Mouse (Mus musculus): ENCODE results near the gene Pdlim4. TPM values are rescaled to one million over a fixed set of nuclear protein-coding genes. Genes with fewer than 3 reads are reported as not detected.

Gene Pdlim4
- polyA plus RNA-seq, 1 experiment from 2014 or later: 30.9 TPM

- ATAC-seq (ENCODE audit: low FRiP score): no peak
- 0 out of 2 replicates have a peak overlapping the region, but pooled peaks have one; percentile 88 for H3K4me2 ChIP-seq
- no peaks in the 10 kb centered on the region for H3K9me3 ChIP-seq
- H3K9ac ChIP-seq: no peak overlapping the region
- H3K4me1 ChIP-seq (replicated peaks): peaks cover 45% of the 10 kb centered on the region
- H3K27ac ChIP-seq: no peak overlapping the region
- peaks cover 35% of the 10 kb centered on the region for H3K27me3 ChIP-seq
- no peaks in the 10 kb centered on the region for H3K36me3 ChIP-seq
- H3K4me3 ChIP-seq: no peak overlapping the region
- 70% methylated on average over 5 of the region's 5 CpGs for WGBS
Observed at GRCm38 (mm10) chr11:54066400-54066799, 2.4 kb downstream of the Pdlim4 start.

DNA sequence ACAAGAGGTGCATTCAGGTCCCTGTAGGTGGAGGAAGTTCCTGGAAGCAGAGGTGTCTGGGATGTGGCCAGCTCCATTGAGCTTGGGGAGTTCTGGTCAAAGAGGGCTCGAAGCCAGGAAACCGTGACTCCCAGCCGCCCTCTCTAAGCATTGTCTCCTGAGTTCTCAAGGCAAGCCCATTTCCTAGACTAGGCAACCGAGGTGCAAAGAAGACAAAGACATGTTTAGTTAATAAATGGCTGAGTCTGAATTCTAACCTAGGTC is 3.0 kb downstream of the Pdlim4 start:
- Histone ChIP-seq H3K9ac (no peak overlapping the region), H3K4me1 (replicated peaks) (peaks cover 47% of the 10 kb centered on the region), H3K9me3 (no peaks in the 10 kb centered on the region), H3K27ac (no peak overlapping the region), H3K4me3 (no peak overlapping the region), H3K4me2 (no peak overlapping the region), H3K36me3 (no peaks in the 10 kb centered on the region), H3K27me3 (peaks cover 35% of the 10 kb centered on the region)
- WGBS: 87% methylated on average over 4 of the region's 4 CpGs
- no peak for ATAC-seq (ENCODE audit: low FRiP score)

DNA sequence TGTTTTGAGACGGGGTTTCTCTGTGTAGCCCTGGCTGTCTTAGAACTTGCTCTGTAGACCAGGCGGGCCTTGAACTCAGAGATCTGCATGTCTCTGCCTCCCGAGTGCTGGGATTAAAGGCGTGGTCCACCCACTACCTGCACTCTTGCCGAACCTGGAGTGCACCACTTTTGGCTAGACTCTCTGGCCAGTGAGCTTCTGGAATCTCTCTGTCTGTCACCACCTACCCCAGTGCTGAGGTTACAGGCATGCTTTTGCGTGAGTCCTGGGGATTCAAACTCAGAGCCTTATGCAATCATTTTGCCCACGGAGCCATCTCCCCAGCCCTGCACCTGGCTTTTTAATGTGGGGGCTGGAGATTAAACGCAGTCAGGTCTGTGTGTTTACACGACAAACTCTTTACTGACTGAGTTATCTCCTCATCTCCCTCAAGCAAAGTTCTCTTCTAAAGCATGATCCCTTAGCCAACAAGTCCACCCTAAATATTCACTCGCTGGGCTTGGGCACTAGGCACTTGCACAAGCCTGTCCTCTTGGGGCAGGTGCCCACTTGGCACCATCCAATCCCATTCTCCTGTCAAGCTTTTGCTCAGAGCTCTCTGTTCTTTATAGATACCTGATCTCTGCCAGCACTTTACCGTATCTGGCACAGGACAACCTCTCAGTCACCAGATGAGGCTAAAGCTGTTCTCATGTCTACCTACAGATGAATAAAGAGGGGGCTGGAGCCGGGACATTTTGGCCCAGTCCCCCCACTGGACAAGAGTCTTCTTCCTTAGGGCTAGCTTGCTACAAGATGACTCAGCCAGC is 3.5 kb downstream of the Pdlim4 start:
- Histone ChIP-seq H3K27ac (no peak overlapping the region), H3K9me3 (no peaks in the 10 kb centered on the region), H3K27me3 (peaks cover 33% of the 10 kb centered on the region), H3K4me2 (no peak overlapping the region), H3K36me3 (no peaks in the 10 kb centered on the region), H3K4me3 (no peak overlapping the region), H3K4me1 (replicated peaks) (peaks cover 51% of the 10 kb centered on the region), H3K9ac (no peak overlapping the region)
- WGBS: 94% methylated on average over 12 of the region's 12 CpGs
- ATAC-seq (ENCODE audit: low FRiP score): no peak

- no peak for ATAC-seq (ENCODE audit: low FRiP score)
- Histone ChIP-seq H3K9me3 (no peaks in the 10 kb centered on the region), H3K36me3 (no peaks in the 10 kb centered on the region), H3K4me3 (no peak overlapping the region), H3K9ac (no peak overlapping the region), H3K27me3 (peaks cover 27% of the 10 kb centered on the region), H3K27ac (no peak overlapping the region), H3K4me1 (replicated peaks) (peaks cover 59% of the 10 kb centered on the region), H3K4me2 (no peak overlapping the region)
- WGBS: 82% methylated on average over 3 of the region's 3 CpGs
Observed at GRCm38 (mm10) chr11:54064412-54064978, 4.3 kb downstream of the Pdlim4 start.

GRCm38 (mm10) chr11:54063472-54063775 is 5.4 kb downstream of the Pdlim4 start:
- Histone ChIP-seq H3K27ac (no peak overlapping the region), H3K4me3 (no peak overlapping the region), H3K9ac (no peak overlapping the region), H3K4me2 (no peak overlapping the region), H3K36me3 (no peaks in the 10 kb centered on the region), H3K27me3 (peaks cover 19% of the 10 kb centered on the region), H3K4me1 (replicated peaks) (peaks cover 62% of the 10 kb centered on the region), H3K9me3 (no peaks in the 10 kb centered on the region)
- 89% methylated on average over 10 of the region's 10 CpGs for WGBS
- no peak for ATAC-seq (ENCODE audit: low FRiP score)

- peak overlapping the region; percentile 55 for H3K27ac ChIP-seq
- 86% methylated on average over 9 of the region's 9 CpGs for WGBS
- no peak overlapping the region for H3K4me3 ChIP-seq
- H3K9ac ChIP-seq: no peak overlapping the region
- H3K27me3 ChIP-seq: peaks cover 14% of the 10 kb centered on the region
- H3K36me3 ChIP-seq: no peaks in the 10 kb centered on the region
- H3K9me3 ChIP-seq: no peaks in the 10 kb centered on the region
- no peak overlapping the region for H3K4me2 ChIP-seq
- no peak for ATAC-seq (ENCODE audit: low FRiP score)
- peaks cover 65% of the 10 kb centered on the region for H3K4me1 ChIP-seq (replicated peaks)
Observed at GRCm38 (mm10) chr11:54062753-54063471, 5.9 kb downstream of the Pdlim4 start.

GRCm38 (mm10) chr11:54062086-54062752 is 6.6 kb downstream of the Pdlim4 start:
- Histone ChIP-seq H3K4me1 (replicated peaks) (peaks cover 67% of the 10 kb centered on the region), H3K27me3 (peaks cover 7% of the 10 kb centered on the region; the same call in 1 of the 2 replicates), H3K4me3 (no peak overlapping the region), H3K4me2 (no peak overlapping the region), H3K27ac (peak overlapping the region; percentile 55), H3K36me3 (no peaks in the 10 kb centered on the region), H3K9me3 (no peaks in the 10 kb centered on the region), H3K9ac (no peak overlapping the region)
- ATAC-seq (ENCODE audit: low FRiP score): no peak
- 69% methylated on average over 12 of the region's 12 CpGs for WGBS

- no peaks in the 10 kb centered on the region for H3K36me3 ChIP-seq
- H3K9me3 ChIP-seq: no peaks in the 10 kb centered on the region
- no peak overlapping the region for H3K4me3 ChIP-seq
- no peaks in the 10 kb centered on the region for H3K27me3 ChIP-seq
- 0 out of 2 replicates have a peak overlapping the region, but pooled peaks have one; percentile 2 for H3K9ac ChIP-seq
- WGBS: 39% methylated on average over 9 of the region's 9 CpGs
- no peak overlapping the region for H3K4me2 ChIP-seq
- peaks cover 67% of the 10 kb centered on the region for H3K4me1 ChIP-seq (replicated peaks)
- peak overlapping the region; percentile 55; the same call in 1 of the 2 replicates for H3K27ac ChIP-seq
- no peak for ATAC-seq (ENCODE audit: low FRiP score)
Observed at GRCm38 (mm10) chr11:54060316-54060715, 8.5 kb downstream of the Pdlim4 start.

DNA sequence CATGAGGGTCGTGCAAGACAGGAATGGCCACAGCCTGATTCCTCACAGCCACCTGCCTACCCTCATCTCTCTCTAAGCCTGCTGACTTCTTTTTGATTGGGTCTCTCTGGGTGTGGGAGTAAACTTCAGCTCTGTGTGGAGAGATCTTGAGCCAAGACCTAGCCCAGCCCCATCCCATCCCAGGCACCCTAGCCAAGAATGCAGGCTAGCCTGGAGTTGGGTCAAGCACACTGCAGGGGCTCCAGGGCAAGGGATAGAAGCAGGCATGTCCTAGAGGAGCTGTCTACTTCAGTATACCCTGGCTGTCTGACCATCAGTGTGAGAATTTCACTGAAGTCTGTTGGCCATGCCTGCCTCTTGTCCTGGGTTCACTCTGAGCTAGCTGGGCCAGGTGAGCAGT is 9.3 kb downstream of the Pdlim4 start:
- peaks cover 67% of the 10 kb centered on the region for H3K4me1 ChIP-seq (replicated peaks)
- no peak for ATAC-seq (ENCODE audit: low FRiP score)
- H3K4me2 ChIP-seq: no peak overlapping the region
- no peak overlapping the region for H3K4me3 ChIP-seq
- H3K36me3 ChIP-seq: no peaks in the 10 kb centered on the region
- H3K27ac ChIP-seq: peak overlapping the region; percentile 77; the same call in 1 of the 2 replicates
- H3K9ac ChIP-seq: 0 out of 2 replicates have a peak overlapping the region, but pooled peaks have one; percentile 2
- H3K27me3 ChIP-seq: no peaks in the 10 kb centered on the region
- WGBS: 69% methylated on average over 1 of the region's 1 CpGs
- no peaks in the 10 kb centered on the region for H3K9me3 ChIP-seq

DNA sequence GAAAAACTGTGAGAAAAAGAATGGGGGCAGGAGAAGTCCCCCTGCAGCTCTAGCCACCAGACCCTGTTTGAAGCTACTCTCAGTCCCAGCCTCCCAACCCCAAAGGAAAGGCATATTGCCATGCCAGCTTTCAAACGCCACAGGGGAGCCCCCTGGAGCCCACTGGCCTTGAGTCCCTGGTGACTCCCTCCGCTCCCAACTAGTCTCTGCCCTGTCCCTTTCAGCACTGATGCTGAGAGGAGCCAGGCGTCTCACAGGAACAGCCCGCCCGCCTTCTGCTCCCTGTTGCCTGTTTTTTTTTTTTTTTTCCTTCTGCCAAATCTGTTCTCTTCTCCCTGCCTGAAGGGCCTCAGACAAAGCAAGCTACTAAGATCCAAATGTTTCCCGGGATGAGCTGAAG is 10.2 kb downstream of the Pdlim4 start:
- WGBS: 12% methylated on average over 6 of the region's 6 CpGs
- no peaks in the 10 kb centered on the region for H3K27me3 ChIP-seq
- no peaks in the 10 kb centered on the region for H3K36me3 ChIP-seq
- no peak overlapping the region; the same call in 1 of the 2 replicates for H3K9ac ChIP-seq
- H3K4me1 ChIP-seq (replicated peaks): peaks cover 67% of the 10 kb centered on the region
- H3K4me3 ChIP-seq: no peak overlapping the region
- ATAC-seq (ENCODE audit: low FRiP score): peak; percentile 40; the same call in 1 of the 2 replicates
- peak overlapping the region; percentile 77 for H3K27ac ChIP-seq
- no peak overlapping the region for H3K4me2 ChIP-seq
- no peaks in the 10 kb centered on the region for H3K9me3 ChIP-seq

DNA sequence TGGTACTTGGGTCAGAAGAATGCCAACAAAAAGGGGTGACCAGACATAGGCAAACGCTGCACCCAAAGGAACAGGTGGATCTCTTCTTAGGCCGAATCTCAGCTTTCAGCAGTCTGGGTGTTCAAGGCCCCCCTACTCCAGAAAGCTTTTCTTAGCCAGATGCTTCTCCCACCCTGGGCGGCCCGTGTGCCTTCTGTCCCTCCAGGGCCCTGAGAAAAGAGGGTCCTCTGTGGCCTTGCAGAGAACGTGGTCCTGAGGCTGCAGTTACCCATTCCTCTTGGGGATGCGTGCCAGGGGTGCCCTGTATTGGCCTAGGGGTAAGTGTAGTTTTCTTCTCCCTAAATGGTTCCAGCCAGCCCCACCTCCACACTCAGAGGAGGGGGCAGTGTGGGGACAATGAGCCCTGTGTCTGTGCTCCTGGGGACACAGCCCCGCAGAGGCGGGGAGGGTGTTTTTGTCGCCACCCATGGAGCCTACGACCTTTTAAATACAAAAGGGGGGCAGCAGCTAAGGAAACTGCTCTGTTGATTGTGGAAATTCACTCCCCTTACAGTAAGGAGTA is 10.7 kb downstream of the Pdlim4 start:
- ATAC-seq (ENCODE audit: low FRiP score): peak; percentile 76
- H3K4me1 ChIP-seq (replicated peaks): peaks cover 62% of the 10 kb centered on the region
- WGBS: 27% methylated on average over 10 of the region's 10 CpGs
- H3K4me2 ChIP-seq: no peak overlapping the region
- no peaks in the 10 kb centered on the region for H3K9me3 ChIP-seq
- no peaks in the 10 kb centered on the region for H3K27me3 ChIP-seq
- H3K4me3 ChIP-seq: no peak overlapping the region
- H3K27ac ChIP-seq: peak overlapping the region; percentile 77
- no peak overlapping the region for H3K9ac ChIP-seq
- no peaks in the 10 kb centered on the region for H3K36me3 ChIP-seq

GRCm38 (mm10) chr11:54057428-54057827 is 11.4 kb downstream of the Pdlim4 start:
- Histone ChIP-seq H3K4me2 (no peak overlapping the region), H3K4me3 (no peak overlapping the region), H3K27ac (peak overlapping the region; percentile 77), H3K27me3 (no peaks in the 10 kb centered on the region), H3K9ac (no peak overlapping the region), H3K9me3 (no peaks in the 10 kb centered on the region), H3K4me1 (replicated peaks) (peaks cover 55% of the 10 kb centered on the region), H3K36me3 (no peaks in the 10 kb centered on the region)
- ATAC-seq (ENCODE audit: low FRiP score): no peak
- 25% methylated on average over 2 of the region's 2 CpGs for WGBS
